Mouse (Mus musculus) neural tube, embryonic 13.5 days (tissue): ENCODE results near the gene Dact1. TPM values are rescaled to one million over a fixed set of nuclear protein-coding genes. Genes with fewer than 3 reads are reported as not detected.
A peak's percentile ranks its signal among the peaks of the same experiment; 100 is the strongest.

Experiments used
- ATAC-seq: fragments of 200-750 bp; cut with Nextera tagmentation; 2 replicates; pipeline ENCODE4 v1.8.0; 2017; ENCODE audit warnings: low read depth, mild to moderate bottlenecking, moderate TSS enrichment, moderate library complexity
- H3K27ac ChIP-seq: fragments of 300-500 bp; sonication (generic); replicated peaks from 2 replicates; pipeline ENCODE4 v1.5.1; 2015; ENCODE audit warnings: moderate library complexity, mild to moderate bottlenecking, inconsistent platforms
- H3K27me3 ChIP-seq: fragments of 300-500 bp; sonication (generic); 2 replicates; pipeline ENCODE4 v1.6.1; 2015; ENCODE audit warnings: mild to moderate bottlenecking, inconsistent platforms
- H3K36me3 ChIP-seq: fragments of 300-500 bp; sonication (generic); 2 replicates; pipeline ENCODE4 v1.6.1; 2015; ENCODE audit warnings: mild to moderate bottlenecking, inconsistent platforms
- H3K4me1 ChIP-seq: fragments of 300-500 bp; sonication (generic); replicated peaks from 2 replicates; pipeline ENCODE4 v1.6.1; 2015; ENCODE audit warnings: inconsistent platforms
- H3K4me2 ChIP-seq: fragments of 300-500 bp; sonication (generic); 2 replicates; pipeline ENCODE4 v1.6.1; 2015; ENCODE audit warnings: inconsistent platforms, mild to moderate bottlenecking, moderate library complexity
- H3K4me3 ChIP-seq: fragments of 300-500 bp; sonication (generic); 2 replicates; pipeline ENCODE4 v1.5.1; 2015; ENCODE audit warnings: mild to moderate bottlenecking, inconsistent platforms
- H3K9ac ChIP-seq: fragments of 300-500 bp; sonication (generic); 2 replicates; pipeline ENCODE4 v1.6.1; 2015; ENCODE audit warnings: moderate library complexity, mild to moderate bottlenecking, inconsistent platforms
- H3K9me3 ChIP-seq: fragments of 300-500 bp; sonication (generic); 2 replicates; pipeline ENCODE4 v1.6.1; 2016; ENCODE audit warnings: inconsistent platforms
- WGBS: fragments of 180-500 bp; shearing (Covaris S2); methylation state at CpG from one replicate; pipeline ENCODE4 v1.1.7; 2015; 5-methylcytosine and 5-hydroxymethylcytosine counted together
- polyA plus RNA-seq: library from polyadenylated mRNA; unstranded; fragments of >200 nt; fragmentation: Nextera tagmentation; extraction: Ambion mirVana; gene quantifications from 2 replicates; pipeline ENCODE4 v1.2.1, GENCODE M21; 2015

The Dact1 gene
- polyA plus RNA-seq, 1 experiment from 2014 or later = 38.5 TPM

DNA sequence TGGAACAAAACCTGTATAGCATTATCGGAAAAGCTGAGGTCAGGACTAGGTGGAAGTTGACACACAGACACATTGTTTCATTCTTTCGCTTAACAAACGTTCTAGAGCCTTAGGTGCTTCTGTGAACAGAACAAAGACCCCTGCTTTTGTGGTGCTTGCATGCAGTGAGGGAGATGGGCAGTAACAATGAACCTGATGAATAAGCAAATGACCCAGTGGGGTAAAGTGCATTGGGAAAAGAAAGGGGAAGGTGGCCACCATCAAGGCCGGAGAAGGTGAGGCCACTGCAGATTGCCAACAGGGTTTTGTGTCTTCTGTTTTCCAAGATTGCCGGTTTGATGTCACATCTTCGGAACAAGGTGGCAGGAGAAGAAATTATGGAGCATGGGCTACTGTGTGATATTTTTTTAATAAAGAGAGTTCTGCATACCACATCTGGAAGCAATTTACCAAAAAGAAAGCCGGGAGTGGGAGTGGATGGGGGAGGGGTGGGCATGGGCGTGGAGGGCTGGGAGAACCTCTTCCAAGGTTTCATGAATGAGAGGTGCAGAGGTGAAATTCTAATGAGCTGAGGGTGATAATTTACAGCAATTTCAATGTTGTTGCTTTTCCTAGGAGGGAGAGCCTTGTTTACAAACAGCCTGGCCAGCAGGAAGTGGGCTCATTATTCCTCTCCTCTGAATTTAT is 12.7 kb upstream of the Dact1 start:
- Histone ChIP-seq H3K4me2 (no peak overlapping the region), H3K4me1 (peaks cover 18% of the 10 kb centered on the region), H3K9me3 (no peaks in the 10 kb centered on the region), H3K27me3 (0 out of 2 replicates have a peak, but pooled peaks cover 3% of the 10 kb centered on the region), H3K4me3 (no peak overlapping the region), H3K9ac (no peak overlapping the region), H3K36me3 (no peaks in the 10 kb centered on the region), H3K27ac (no peak overlapping the region)
- no peak for ATAC-seq
- 38% methylated on average over 8 of the region's 8 CpGs for WGBS

DNA sequence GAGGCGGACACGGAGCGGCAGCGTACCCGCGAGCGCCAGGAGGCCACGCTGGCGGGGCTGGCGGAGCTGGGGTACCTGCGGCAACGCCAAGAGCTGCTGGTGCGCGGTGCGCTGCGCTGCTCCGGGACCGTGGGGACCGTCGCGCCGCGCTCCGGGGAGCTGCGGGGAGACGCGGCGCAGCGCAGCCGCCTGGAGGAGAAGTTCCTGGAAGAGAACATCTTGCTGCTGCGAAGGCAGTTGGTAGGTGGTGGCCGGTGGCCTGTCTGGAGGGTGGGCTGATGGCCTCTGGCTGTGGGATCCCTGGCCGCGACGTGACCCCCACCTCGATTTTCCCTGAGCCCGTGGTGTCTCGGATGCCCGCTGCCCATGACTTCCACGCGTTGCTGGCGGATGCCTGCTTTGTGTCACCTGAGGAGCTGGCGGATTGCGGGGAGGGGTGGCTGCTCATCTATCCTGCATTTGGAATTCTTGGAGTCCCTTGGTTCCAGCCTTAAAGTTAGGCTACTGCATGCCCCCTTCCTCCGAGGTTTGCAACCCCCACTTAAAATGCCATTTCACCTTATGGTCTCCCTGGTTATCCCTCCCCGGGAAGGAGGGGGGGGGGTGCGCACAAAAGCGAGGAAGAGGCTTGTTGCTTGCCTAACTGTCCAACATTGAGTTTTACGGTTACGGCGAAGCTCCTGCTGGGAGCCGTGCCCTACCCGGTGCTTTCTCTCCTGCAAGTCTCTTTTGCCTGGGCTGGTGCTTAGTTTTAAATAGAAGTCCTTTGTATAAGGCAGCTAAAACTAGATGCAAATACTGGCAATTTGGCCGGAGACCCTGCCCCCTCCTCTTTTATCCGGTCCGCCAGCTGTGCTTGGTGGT is 616 bp downstream of the Dact1 start:
- peaks cover 25% of the 10 kb centered on the region for H3K4me1 ChIP-seq
- H3K9me3 ChIP-seq = no peaks in the 10 kb centered on the region
- ATAC-seq = peak; percentile 71
- peaks cover 27% of the 10 kb centered on the region for H3K36me3 ChIP-seq
- peak overlapping the region; percentile 89 for H3K4me3 ChIP-seq
- H3K4me2 ChIP-seq = peak overlapping the region; percentile 68
- H3K27ac ChIP-seq = peak overlapping the region; percentile 95
- WGBS = under 1% methylated on average over 53 of the region's 56 CpGs
- no peaks in the 10 kb centered on the region; the same call in 1 of the 2 replicates for H3K27me3 ChIP-seq
- peak overlapping the region; percentile 97 for H3K9ac ChIP-seq

DNA sequence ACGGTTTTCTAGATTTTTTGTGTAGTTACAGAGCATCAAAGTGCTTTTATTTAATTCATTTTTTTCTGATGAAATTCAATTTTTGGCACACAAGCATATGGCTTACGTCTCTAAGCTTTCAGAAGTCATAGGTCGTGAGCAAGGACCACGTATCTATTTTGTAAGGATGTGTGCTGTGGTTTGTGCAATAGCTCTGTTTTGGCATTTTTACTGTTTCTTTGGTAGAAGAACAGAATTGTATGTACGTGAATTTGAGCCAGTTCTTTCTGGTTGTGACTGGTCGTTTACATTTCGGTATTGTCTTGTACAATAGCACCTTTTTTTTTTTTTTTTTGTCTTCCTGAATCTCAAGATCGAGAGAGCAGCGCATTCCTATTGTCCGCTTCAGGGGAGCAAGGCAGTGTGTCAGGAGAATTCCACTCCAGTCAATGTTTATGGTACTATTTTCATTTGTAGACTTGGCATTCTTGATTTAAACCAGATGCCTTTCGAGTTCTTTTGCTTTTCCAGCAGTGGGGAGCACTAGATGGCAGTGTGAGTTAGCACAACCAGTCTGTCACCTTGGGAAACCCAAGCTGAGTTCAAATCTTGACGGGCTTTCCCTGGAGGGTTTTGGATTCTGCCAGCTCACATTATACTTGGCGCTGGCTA is 1.7 kb downstream of the Dact1 start:
- H3K4me2 ChIP-seq = peak overlapping the region; percentile 68
- WGBS = 10% methylated on average over 13 of the region's 13 CpGs
- no peaks in the 10 kb centered on the region; the same call in 1 of the 2 replicates for H3K27me3 ChIP-seq
- H3K4me3 ChIP-seq = peak overlapping the region; percentile 89
- peak overlapping the region; percentile 97 for H3K9ac ChIP-seq
- H3K4me1 ChIP-seq = peaks cover 25% of the 10 kb centered on the region
- H3K27ac ChIP-seq = peak overlapping the region; percentile 95
- H3K36me3 ChIP-seq = peaks cover 37% of the 10 kb centered on the region
- H3K9me3 ChIP-seq = no peaks in the 10 kb centered on the region
- no peak for ATAC-seq

DNA sequence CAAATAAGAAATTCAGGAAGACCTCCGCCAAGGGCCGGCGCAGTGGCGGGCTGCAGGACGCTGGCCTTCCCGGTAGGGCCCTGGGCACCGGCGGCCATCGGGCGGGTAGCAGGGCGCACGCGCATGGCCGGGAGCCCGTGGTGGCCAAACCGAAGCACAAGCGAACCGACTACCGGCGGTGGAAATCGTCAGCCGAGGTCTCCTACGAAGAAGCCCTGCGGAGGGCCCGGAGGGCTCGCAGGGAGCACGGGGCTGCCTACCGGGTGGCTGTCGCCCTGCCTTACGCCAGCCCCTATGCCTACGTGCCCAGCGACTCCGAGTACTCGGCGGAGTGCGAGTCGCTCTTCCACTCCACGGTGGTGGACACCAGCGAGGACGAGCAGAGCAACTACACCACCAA is 8.6 kb downstream of the Dact1 start:
- no peak for ATAC-seq
- Histone ChIP-seq H3K9me3 (peaks cover 8% of the 10 kb centered on the region; the same call in 1 of the 2 replicates), H3K4me2 (no peak overlapping the region), H3K4me3 (no peak overlapping the region), H3K4me1 (no peaks in the 10 kb centered on the region), H3K9ac (no peak overlapping the region), H3K27ac (no peak overlapping the region), H3K36me3 (peaks cover 78% of the 10 kb centered on the region), H3K27me3 (no peaks in the 10 kb centered on the region)
- WGBS = 98% methylated on average over 40 of the region's 40 CpGs

DNA sequence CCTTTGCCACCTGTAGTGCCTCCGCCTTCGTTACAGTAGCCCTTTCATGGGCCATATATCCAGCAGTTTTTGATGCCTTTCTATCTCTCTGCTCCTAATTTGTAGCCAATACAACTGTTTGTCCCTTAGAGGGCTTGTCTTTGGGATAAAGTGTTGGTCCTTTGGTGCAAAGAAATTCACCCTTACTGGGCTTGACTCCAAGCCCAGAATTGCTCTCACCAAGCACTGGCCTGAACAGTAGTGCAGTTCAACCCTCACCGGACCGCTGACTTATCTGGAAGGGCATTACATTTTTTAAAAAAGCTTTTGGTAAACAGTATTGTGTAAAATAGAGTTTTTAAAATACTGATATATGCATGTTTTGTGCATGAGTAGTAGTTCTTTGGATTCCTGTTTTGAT is 9.9 kb downstream of the Dact1 start:
- WGBS = 91% methylated on average over 4 of the region's 4 CpGs
- Histone ChIP-seq H3K27ac (no peak overlapping the region), H3K36me3 (peaks cover 65% of the 10 kb centered on the region), H3K4me1 (no peaks in the 10 kb centered on the region), H3K4me2 (no peak overlapping the region), H3K9me3 (peaks cover 8% of the 10 kb centered on the region; the same call in 1 of the 2 replicates), H3K4me3 (no peak overlapping the region), H3K27me3 (no peaks in the 10 kb centered on the region), H3K9ac (no peak overlapping the region)
- ATAC-seq = no peak

DNA sequence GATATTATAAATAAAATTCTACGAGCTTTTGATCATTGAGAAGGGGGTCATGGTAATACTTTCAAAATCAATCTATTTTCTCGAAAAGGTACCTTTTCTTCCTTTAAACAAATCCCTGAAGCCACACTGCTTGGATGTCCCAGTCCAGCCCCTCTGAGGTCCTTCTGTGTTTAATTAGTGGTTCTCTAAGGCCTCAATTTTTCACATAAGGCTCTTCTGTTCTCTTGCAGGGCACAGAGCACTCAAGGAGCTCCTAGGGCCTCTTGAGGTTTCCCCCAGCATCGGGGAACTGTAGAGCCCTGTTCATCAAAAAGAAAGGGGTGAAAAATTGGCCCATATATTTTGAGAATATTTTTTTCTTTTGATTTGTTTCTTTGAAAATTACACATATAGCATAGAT is 23.0 kb downstream of the Dact1 start:
- WGBS = 71% methylated on average over 3 of the region's 3 CpGs
- H3K36me3 ChIP-seq = no peaks in the 10 kb centered on the region
- no peaks in the 10 kb centered on the region for H3K9me3 ChIP-seq
- no peaks in the 10 kb centered on the region for H3K27me3 ChIP-seq
- H3K4me3 ChIP-seq = no peak overlapping the region
- peaks cover 24% of the 10 kb centered on the region for H3K4me1 ChIP-seq
- no peak overlapping the region for H3K4me2 ChIP-seq
- ATAC-seq = no peak
- no peak overlapping the region for H3K9ac ChIP-seq
- no peak overlapping the region for H3K27ac ChIP-seq

DNA sequence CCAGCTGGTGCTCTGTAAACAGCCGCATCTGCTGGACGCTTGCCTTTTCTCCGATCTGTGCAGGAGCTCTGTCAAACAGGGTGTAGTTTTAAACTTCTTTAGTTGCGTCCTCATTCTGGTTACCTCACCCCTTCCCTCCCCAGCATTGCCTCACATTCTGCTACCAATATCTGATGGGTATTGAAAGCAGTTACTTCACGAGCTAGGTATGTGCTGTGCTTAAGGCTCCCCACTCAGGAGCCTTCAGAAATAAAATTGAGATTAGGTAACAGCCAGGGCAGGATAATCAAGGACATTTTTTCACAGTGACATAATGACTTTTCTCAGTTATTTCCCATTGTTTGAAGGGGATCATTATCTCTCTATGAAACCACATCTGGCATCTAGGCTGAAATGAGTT is 23.9 kb downstream of the Dact1 start:
- H3K9me3 ChIP-seq = no peaks in the 10 kb centered on the region
- H3K36me3 ChIP-seq = no peaks in the 10 kb centered on the region
- WGBS = 40% methylated on average over 5 of the region's 5 CpGs
- no peak overlapping the region for H3K4me2 ChIP-seq
- no peak overlapping the region for H3K4me3 ChIP-seq
- ATAC-seq = 0 out of 2 replicates have a peak, but pooled peaks have one; percentile 20
- H3K27ac ChIP-seq = peak overlapping the region; percentile 35; the same call in 1 of the 2 replicates
- H3K9ac ChIP-seq = no peak overlapping the region
- H3K27me3 ChIP-seq = no peaks in the 10 kb centered on the region
- H3K4me1 ChIP-seq = peaks cover 32% of the 10 kb centered on the region

DNA sequence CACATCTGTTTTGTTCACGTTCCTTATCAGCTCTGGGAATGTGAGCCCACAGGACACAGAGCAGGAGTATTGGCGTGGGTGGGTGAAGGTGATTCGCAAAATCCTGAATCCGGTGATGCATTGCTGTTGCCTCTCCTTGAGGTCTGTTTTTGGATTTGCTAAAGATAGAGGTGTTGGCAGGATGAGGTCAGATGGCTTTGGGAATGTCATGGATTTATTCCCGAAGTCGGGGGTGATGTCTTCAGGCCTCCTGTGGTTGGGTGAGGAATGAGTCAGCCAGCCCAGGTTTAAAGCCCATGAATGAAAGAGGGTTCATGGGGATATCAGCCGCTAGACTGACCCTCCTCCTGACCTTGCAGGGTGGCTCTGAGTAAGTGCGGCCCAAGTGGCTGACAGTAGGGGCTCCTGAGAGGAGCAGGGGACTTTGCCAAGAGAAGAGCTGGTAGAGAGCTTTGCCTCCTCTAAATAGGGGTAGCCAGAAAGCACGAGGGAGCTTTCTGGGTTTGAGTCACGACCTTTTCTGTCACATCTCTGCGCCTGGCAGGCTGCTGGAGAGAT is 27.4 kb downstream of the Dact1 start:
- Histone ChIP-seq H3K9ac (no peak overlapping the region), H3K9me3 (no peaks in the 10 kb centered on the region), H3K4me3 (no peak overlapping the region), H3K36me3 (no peaks in the 10 kb centered on the region), H3K27ac (0 out of 2 replicates have a peak overlapping the region, but pooled peaks have one; percentile 4), H3K27me3 (no peaks in the 10 kb centered on the region), H3K4me2 (no peak overlapping the region), H3K4me1 (peaks cover 46% of the 10 kb centered on the region)
- peak; percentile 36; the same call in 1 of the 2 replicates for ATAC-seq
- 61% methylated on average over 11 of the region's 11 CpGs for WGBS

DNA sequence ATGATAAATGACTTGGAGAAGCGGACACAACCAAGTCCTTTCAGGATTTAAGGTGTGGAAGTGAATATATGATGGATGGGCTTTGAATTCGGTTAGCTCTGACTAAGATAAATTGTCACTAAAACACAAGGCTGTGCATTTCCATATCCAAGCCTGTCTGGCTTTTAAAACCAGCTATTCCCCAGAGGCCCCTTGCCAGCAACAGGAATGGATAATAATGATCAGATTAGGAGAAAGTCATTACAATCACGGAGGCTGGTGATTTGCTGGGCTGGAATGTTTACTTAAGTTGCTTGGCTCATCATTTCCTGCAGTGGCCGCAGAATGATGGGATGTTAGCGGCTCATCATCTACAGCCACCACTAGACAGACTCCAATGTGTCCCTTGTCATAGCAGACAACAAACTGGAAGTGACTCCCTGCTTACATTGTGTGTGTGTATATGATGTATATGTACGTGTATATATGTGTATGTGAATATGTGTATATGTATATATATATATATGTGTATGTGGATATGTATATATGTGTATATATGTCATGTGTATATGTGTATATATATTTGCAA is 28.3 kb downstream of the Dact1 start:
- H3K4me2 ChIP-seq = no peak overlapping the region
- H3K36me3 ChIP-seq = no peaks in the 10 kb centered on the region
- H3K27ac ChIP-seq = 0 out of 2 replicates have a peak overlapping the region, but pooled peaks have one; percentile 4
- H3K9ac ChIP-seq = no peak overlapping the region
- no peak overlapping the region for H3K4me3 ChIP-seq
- peaks cover 46% of the 10 kb centered on the region for H3K4me1 ChIP-seq
- H3K27me3 ChIP-seq = no peaks in the 10 kb centered on the region
- H3K9me3 ChIP-seq = no peaks in the 10 kb centered on the region
- 35% methylated on average over 6 of the region's 6 CpGs for WGBS
- peak; percentile 44; the same call in 1 of the 2 replicates for ATAC-seq

DNA sequence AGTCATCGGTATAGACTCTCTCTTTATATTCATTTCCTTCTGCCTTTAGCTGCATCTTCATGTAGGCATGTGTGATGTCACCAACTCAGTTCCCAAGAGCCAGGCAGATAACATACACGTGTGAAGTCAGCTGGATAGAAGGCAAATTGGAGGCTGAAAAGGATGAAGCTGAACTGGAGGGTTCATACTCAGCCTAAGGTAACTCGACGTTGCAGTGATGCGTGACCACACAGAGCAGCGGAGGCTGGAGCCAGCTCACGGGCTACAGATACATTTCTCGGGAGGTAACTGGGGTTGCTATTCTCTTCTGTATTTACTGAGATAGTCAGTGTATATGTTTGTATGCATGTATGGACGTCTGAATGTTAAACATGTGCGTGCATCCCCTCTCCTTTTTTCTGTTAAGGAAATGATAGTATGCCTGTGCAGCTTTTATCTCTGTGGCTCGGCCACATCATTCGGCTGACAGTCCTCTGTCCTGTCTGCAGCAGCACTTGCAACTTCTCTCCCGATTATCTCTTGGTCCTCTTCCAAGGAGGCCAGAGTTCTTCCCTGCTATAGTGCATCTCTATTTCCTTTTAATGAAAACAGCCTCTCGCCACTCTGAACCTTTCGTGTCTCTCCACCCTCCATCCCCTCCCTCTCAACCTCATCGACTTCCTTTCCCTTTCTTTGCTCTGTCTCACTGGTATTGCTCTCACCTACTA is 29.6 kb downstream of the Dact1 start:
- Histone ChIP-seq H3K36me3 (no peaks in the 10 kb centered on the region), H3K27me3 (no peaks in the 10 kb centered on the region), H3K9ac (no peak overlapping the region), H3K27ac (no peak overlapping the region), H3K4me2 (no peak overlapping the region), H3K4me3 (no peak overlapping the region), H3K4me1 (peaks cover 37% of the 10 kb centered on the region), H3K9me3 (no peaks in the 10 kb centered on the region)
- ATAC-seq = 0 out of 2 replicates have a peak, but pooled peaks have one; percentile 36
- 51% methylated on average over 16 of the region's 16 CpGs for WGBS

DNA sequence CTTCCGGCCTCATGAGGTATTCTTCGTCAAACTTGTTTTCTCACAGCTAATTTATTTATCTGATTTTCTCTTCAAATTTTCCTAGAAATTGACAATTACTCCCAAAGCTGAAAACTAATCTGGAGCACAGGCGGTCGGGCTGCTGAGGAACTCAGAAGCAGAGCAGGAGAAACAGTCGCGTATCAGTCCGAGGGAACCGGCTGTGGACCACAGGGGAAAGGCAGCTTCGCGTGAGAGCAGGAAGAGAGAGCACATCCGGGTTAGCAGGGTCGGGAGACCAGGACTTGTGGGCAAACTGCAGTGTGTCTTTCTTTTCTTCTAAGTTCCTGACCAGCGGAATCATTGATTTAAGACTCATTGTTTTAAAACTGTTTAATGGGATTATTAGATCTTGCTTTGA is 32.7 kb downstream of the Dact1 start:
- no peaks in the 10 kb centered on the region for H3K9me3 ChIP-seq
- H3K27ac ChIP-seq = no peak overlapping the region
- ATAC-seq = no peak
- no peaks in the 10 kb centered on the region for H3K27me3 ChIP-seq
- H3K4me2 ChIP-seq = peak overlapping the region; percentile 9; the same call in 1 of the 2 replicates
- peaks cover 24% of the 10 kb centered on the region for H3K4me1 ChIP-seq
- H3K9ac ChIP-seq = no peak overlapping the region
- H3K4me3 ChIP-seq = no peak overlapping the region
- no peaks in the 10 kb centered on the region for H3K36me3 ChIP-seq
- 60% methylated on average over 13 of the region's 13 CpGs for WGBS
